Mouse (Mus musculus) neural tube, postnatal 0 days (tissue): ENCODE data around the gene Pdlim3. TPM values are rescaled to one million over a fixed set of nuclear protein-coding genes. Genes with fewer than 3 reads are reported as not detected.

Experiments
- polyA plus RNA-seq: library from polyadenylated mRNA; unstranded; fragments of >200 nt; fragmentation: Nextera tagmentation; extraction: Ambion mirVana; gene quantifications from 2 replicates; pipeline ENCODE4 v1.2.1, GENCODE M21; 2015

Gene Pdlim3
- 6.0 and 7.5 TPM in 2 replicates for polyA plus RNA-seq

GRCm38 (mm10) chr8:45885202-45885685, at the start of gene Pdlim3:
TSS of gene Pdlim3 (plus strand) at chr8:45885461.

GRCm38 (mm10) chr8:45934582-45935014, 49.3 kb downstream of the Pdlim3 start, which contains the start of gene Ccdc110:
TSS of gene Ccdc110 (plus strand) at chr8:45934619.

Other genes with a start within 250 kb of the Pdlim3 start
- gene Ccdc110, start 49.2 kb downstream of the Pdlim3 start, polyA plus RNA-seq = 0.09 and 0.17 TPM in 2 replicates
- gene 1700029J07Rik, start 89.8 kb downstream of the Pdlim3 start, polyA plus RNA-seq = 3.8 and 4.2 TPM in 2 replicates
- 79.5 and 81.5 TPM in 2 replicates for gene Ufsp2, start 90.1 kb downstream of the Pdlim3 start, polyA plus RNA-seq
- 0.18 and 0.28 TPM in 2 replicates for gene Lrp2bp, start 113.8 kb downstream of the Pdlim3 start, polyA plus RNA-seq
- 14.5 and 17.8 TPM in 2 replicates for gene Ankrd37, start 120.2 kb downstream of the Pdlim3 start, polyA plus RNA-seq